Mouse (Mus musculus) C3H10T1/2 (cell line): Measurements from ENCODE around the gene Rnf213. TPM values are rescaled to one million over a fixed set of nuclear protein-coding genes. Genes with fewer than 3 reads are reported as not detected.

Experiments used
- polyA plus RNA-seq, 2 experiments: library from polyadenylated mRNA; unstranded; fragments of >200 nt; fragmentation: generic; extraction: Trizol; gene quantifications; one replicate each; pipeline ENCODE4 v1.2.1; 2012; ENCODE audit warnings: missing spikeins in 2 of 2

The Rnf213 gene
- 10 to 100 TPM in 1 of 2 experiments, 1 to 10 TPM in 1; 4.0 to 30.9 TPM for polyA plus RNA-seq

GRCm38 (mm10) chr11:119392800-119393482 is at the start of gene Rnf213:
TSS of gene Rnf213 (plus strand) at chr11:119393100.

GRCm38 (mm10) chr11:119355443-119356385 is 37.2 kb upstream of the Rnf213 start, which contains the start of the genes Sgsh and Slc26a11:
TSS of gene Sgsh (minus strand) at chr11:119355536.
TSS of gene Slc26a11 (plus strand) at chr11:119355557.

DNA sequence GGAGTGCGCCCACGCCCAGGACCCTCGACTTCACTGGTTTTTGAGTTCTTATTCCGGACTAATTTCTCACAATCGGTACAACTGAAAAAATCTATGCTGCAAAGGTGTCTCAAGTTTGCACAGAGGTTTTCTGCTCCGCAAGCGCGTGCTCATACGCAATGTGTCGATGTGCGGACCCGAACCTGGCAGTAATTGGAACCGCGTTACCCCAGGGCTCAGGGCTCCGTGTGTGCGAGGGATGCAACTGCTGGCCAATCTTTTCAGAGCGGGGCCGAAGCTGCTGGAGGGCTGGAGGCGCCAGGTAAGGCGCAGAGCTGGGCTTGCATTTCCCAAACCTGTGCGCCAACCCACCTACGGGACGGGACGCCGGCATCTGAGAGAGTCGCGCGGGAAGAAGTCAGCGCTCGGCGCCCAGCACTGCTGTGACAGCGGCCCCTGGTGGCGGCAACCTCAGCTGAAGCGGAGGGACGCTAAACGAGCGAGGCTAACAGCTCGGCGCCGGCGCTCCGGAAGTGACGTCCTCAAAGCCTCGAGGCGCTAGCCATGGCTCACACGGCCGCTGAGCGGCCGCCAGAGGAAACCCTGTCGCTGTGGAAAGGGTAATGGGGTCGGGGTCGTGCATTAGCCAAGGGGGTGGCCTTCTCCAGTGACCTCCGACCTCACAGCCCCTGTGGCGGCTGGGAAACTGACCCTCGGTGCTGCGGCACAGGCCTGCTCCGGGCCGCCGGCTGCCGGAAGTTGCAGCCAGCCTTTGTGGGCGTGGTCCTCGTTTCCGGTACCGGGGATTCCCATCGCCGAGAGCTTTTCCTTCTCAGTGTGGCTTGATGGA is 98.2 kb downstream of the Rnf213 start, which contains the start of gene Endov:
Endov (plus strand) TSS at position 487 of the 829 bp plus-strand sequence.

Other genes starting within 250 kb of the Rnf213 start
- gene Tbc1d16, start 164.6 kb upstream of the Rnf213 start, polyA plus RNA-seq, result 1 to 10 TPM in 1 of 2 experiments, under 1 TPM in 1; 0.36 to 3.0 TPM
- gene Ccdc40, start 164.5 kb upstream of the Rnf213 start, polyA plus RNA-seq, result under 1 TPM; 0.05 to 0.17 TPM
- 100 to 1,000 TPM in 1 of 2 experiments, 10 to 100 TPM in 1; 27.1 to 143 TPM for gene Gaa, start 125.2 kb upstream of the Rnf213 start, polyA plus RNA-seq
- 100 to 1,000 TPM; 278 to 525 TPM for gene Eif4a3, start 93.0 kb upstream of the Rnf213 start, polyA plus RNA-seq
- gene Card14, start 85.3 kb upstream of the Rnf213 start, polyA plus RNA-seq, result under 1 TPM; 0.02 to 0.45 TPM
- gene Sgsh, start 37.6 kb upstream of the Rnf213 start, polyA plus RNA-seq, result 10 to 100 TPM in 1 of 2 experiments, 1 to 10 TPM in 1; 3.1 to 12.2 TPM
- gene Slc26a11, start 37.5 kb upstream of the Rnf213 start, polyA plus RNA-seq, result 1 to 10 TPM in 1 of 2 experiments, under 1 TPM in 1; 0.21 to 3.5 TPM
- gene Endov, start 98.2 kb downstream of the Rnf213 start, polyA plus RNA-seq, result 10 to 100 TPM; 28.5 to 30.4 TPM
- gene Nptx1, start 154.7 kb downstream of the Rnf213 start, polyA plus RNA-seq, result 1 to 10 TPM in 1 of 2 experiments, under 1 TPM in 1; 0.63 to 1.8 TPM
- 10 to 100 TPM; 13.3 to 31.9 TPM for gene Rptor, start 209.8 kb downstream of the Rnf213 start, polyA plus RNA-seq